Mouse (Mus musculus) lung, postnatal 10 days (tissue): ENCODE measurements at regions not wholly inside any gene's neighbourhood (a gene's known extent, or its start where the extent isn't known, plus 50 kb on each side); places are given as distances from the start of the nearest gene placed in this dataset.

Experiments
- DNase-seq: peaks from one replicate; pipeline ENCODE4 v3.0.0; 2021

DNA sequence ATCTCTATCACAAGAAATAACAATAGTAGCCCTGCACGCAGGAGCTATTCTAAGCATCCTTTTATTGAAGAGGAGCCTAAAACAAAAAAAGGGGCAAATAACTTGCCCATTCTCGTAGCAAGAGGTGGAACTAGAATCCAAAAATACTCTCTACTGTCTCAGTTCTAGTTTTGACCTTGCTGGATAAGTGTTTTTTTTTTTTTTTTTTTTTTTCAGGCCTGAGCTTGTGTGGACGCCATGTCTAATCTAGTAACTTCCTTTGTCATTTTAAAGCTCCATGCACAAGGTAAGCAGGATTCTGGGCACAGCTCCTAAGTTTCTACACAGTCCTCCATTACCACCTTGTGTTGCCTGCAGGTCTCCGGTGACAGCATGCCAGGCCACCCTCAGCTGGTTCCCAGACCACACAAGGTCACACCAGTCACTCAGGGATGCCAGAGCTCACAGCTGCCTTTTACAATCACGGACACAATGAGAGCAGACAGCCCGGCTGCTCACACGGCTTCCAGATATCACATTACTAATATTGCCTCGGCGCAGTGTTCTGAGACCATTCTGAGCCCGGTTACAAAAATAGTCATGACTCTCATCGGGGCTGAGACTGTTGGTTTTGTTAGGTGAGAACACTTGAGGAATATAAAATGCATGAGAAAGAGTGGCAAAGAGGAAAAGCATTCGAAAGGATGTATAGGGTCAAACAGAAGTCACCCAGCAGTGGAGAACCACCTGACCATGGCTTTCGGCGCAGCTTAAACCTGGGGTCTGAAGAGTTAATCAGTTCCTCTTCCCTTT is 124.7 kb upstream of the Tank start:
- peak; percentile 18 for DNase-seq

DNA sequence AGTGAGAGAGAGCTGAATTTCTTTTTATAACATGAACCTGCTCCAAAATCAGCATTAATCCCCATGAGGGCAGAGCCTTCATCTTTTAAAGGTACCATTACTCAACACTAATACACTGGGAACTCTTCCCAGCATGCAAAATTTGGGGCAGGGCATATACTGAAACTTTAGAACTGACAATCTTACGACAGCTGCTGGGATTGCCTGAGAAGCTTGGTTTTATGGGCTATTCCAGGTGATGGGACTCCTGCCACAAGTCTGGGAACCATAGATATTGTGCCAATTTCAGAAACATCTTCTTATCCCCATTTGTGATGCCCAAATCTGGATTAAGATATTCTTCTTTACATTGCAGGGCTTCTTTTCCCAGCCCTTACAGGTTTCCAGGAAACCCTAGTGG is 125.8 kb upstream of the Tank start:
- DNase-seq = no peak

DNA sequence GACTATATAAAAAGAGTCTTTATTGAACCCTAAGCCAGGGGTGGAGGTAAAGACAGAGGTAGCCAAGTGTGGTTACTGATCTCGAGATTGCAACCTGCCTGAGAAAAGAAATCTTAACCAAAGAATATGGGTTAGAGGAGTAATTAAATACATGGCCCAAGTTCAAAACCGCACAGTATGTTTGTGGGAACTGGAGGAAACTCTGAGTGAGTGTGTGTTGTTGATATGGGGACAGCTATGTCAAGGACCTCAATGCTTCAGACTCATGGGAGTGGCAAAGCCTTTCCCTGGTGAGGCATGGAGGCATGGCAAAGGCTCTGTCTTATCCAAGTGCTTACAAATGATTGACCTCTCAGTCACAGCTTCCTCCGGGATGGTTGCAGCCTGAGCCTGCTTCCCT is 127.7 kb upstream of the Tank start:
- no peak for DNase-seq

DNA sequence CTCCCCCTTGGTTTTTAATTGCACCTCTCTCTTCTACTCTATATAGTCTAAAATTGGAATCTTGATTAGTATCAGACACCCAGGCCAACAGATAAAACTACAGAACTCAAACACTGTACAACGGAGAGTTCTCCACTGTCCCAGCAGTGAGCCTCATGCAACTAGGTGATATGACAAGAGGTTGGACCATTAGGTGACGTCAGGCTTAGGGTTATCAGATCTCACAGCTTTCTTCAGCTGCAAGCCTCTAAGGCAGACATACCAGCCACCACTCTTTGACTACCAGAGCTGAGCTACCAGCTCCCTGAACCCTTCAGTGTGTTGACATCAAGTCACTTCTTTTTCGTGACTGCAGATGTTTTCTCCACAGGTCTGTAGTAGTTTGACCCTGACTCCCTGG is 141.8 kb upstream of the Tank start:
- DNase-seq = no peak

DNA sequence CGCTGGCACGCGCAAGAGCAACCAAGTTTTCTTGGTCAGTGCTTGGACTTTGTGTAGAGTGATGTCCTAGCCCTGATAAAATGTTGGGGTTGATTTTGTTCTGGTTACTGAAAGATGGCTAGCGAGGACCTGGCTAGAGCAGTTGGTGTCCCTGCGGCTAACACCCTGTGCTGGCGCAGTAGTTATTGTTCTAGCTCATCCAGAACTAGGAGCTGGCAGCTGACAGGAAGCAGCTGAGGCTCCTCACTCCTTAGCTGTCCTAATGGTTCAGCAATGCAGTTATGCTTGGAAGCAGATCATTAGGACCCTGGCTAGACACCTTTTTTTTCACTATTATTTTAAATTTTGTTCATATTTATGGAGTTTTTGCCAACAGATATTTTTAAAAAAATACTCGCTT is 170.5 kb upstream of the Tank start:
- peak; percentile 18 for DNase-seq

DNA sequence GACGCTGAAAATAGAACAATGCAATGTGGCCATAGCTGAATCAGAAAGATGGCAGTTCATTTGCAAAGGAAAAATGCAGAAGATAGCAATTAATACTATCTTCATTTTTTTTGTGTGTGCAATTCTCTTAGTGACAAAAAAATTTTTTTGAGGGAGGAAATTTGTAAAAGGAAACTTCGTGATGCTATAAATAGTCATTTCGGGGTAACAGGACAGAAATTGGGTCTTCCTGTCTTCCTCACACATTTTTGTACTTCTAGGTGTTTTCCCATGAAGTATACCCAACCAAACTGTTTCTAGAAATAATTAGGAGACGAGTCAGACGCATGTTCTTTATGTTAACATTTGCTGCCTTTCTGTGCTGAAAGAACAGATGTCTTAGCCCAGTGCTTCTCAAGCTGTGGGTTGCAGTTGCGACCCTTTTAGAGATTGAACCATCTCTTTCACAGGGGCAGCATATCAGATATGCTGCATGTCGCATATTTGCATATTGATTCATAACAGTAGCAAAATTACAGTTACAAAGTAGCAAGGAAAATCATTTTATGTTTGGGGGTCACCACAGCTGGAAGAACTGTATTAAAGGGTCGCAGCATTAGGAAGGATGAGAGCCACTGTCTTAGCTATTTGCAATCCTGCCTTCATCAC is 172.2 kb upstream of the Tank start:
- DNase-seq = no peak

DNA sequence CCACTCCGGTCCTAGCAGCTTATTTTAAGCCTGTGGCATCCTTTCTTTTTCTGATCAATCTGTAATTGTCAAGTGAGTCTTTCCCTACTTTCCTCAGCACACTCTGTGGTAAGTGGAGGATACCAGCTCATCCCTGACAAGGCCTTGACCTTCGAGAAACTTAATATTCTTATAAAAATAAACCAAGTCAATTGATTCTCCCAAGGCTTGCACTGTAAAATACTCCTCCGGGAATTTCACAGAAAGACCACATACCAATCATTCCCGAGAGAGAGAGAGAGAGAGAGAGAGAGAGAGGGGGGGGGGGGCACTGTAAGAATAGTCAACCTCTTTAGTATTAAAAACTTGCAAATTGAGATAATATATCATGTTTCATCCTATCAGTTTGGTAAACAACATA is 173.1 kb upstream of the Tank start:
- DNase-seq = no peak

DNA sequence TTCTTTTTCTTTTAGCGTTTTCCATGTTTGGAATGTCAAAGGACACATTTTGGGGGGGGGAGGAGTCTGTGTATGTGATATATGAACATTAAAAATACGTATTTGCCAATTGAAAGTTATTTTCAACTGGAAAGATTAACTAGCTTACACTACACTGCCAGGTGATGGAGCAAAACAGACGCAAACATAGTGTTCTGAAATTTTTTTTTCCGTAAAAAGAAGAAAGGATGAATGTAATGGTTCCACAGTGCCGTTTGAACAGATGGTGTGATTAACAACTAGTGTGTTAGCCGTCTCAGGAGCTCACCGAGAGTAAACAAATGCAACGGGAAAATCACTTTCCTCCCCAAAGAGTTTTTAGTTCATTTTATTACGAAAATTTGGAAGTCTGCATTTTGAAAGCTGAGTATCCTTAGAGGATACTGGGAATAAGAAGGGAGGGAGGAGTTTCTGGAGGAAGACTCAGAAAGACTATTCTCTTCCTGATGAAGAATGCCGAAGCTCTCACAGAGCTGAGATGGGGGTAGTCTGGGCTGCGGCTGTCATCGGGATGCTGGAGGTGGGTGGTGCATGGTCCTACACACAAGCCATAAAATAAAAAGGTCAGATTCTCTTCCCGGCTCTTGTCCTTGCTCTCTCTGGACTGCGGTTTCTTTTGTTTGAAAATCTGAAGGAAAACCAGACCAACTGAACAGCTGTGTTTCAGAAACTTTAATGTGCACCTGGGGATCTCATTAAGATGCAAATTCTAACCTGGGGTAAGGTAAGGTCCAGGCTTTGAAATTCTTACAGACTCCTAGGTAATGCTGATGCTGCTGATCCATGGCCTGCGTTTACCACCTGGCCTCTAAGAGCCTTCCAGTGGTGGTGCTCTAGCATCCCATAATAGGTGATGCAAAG is 175.5 kb upstream of the Tank start:
- no peak for DNase-seq

DNA sequence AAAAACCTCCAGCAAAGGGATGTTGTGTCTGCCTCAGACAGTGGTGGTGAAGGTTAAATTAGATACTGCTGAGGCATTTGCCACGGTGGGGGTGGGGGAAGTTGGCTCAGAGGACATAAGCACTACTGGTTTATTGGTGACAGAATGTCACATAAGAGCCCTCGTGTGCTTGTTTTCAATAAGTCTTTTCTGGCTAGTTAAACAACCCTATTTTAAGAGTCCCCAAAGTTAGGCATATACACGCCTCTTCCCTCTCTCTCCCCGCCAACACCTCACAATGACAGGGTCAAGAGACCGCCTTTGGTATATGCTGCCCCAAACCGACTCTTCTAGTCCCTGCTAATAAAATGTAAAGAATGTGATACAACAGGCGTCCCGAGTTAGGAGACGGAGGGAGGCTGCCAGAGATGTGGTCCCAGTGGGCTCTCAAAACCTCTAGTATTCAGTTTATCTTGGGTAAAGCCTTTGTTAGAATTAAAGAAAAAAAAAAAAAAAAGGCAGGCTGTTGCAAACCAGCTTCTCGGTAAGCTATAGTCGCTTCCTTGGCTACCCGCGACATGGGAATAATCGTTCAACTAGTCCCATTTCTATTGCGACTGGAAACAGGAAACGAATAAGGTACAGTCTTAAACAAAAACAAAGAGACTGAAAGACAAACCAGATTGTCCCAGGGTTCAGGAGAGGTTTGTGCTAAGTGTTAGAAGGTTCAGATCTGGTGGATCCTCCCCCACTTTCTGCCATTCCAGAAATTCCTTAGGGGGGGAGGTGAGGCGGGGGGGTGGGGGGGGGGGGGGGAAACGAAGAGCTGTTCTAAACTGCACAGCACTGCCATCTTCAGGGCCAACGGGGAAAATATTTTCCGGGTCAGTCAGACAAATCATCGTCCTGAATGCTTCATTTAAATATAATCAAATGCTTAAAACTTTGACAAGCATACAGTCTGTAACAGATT is 176.5 kb upstream of the Tank start:
- DNase-seq = peak; percentile 86

DNA sequence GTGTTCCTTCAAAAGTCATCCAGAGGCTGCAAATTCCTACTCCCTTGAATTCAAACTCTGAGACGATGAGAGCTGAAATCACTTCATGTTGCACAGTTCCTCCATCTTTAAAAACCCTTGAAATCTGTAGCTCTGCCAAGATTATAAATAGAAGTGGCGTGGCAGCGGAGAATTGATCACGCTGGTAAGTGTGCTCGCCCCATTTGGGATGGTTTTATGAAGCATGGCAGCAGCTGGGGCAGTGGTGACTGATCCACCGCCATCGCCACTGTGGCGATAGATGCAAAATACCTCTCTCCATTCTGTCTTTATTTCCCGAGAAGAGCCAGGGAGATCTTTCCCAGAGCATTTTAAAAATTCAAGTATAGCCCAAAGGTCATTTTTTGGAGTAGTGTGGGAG is 179.8 kb upstream of the Tank start:
- no peak for DNase-seq

DNA sequence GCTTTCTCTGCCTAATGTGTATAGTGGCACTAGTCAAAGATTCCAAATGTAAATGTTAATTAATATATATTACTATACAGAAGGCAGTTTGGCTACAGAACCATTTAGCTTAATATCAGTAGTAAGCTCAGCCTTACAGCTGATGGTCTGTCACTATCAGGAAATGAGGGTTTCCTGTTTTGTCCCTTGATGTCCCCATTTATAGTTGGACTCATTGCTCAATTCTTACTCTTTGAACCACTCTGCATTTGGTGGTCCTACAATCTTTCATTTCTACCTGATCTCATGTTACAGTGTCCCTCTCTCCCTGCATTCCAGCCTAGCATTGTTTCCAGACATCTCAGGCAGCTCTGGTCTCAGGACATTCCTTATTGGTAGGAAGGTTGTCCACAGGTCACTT is 188.8 kb upstream of the Tank start:
- DNase-seq = no peak

DNA sequence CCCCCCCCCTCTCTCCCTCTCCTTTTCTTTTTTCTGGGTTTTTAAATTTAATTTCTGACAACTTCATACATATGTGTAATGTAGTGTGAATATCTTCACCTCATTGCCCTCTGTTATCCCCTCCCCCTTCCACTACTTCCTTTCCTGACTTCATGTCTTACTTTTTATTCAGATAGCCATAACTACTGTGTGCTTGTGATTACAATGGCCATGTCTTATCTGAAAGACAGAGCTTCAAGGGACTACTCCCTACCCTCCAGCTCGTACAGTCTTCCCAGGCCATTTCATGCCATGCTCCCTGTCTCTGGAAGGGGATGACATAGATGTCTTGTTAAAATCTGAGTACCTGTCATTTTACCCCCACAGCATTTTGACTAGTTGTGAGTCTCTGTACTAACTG is 189.2 kb upstream of the Tank start:
- DNase-seq = no peak

DNA sequence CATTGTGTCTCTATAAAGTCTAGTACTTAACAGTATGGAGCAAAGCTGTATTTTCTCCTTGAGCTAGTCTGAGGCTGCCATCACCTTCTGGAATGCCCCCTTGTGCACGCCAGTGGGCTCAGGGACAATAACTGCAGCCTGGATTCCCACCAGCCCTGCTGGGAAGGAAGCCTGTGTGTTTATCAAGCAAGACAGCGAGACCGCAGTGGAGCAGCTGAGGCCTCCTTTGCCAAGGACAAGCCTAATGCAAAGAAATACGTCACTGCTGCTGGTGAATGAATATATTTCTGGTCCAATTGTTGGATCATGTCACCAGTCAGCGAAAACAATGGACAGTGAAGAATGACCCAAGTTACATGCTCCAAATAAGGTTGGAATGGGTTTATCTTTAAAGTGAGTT is 190.8 kb upstream of the Tank start:
- peak; percentile 52 for DNase-seq

DNA sequence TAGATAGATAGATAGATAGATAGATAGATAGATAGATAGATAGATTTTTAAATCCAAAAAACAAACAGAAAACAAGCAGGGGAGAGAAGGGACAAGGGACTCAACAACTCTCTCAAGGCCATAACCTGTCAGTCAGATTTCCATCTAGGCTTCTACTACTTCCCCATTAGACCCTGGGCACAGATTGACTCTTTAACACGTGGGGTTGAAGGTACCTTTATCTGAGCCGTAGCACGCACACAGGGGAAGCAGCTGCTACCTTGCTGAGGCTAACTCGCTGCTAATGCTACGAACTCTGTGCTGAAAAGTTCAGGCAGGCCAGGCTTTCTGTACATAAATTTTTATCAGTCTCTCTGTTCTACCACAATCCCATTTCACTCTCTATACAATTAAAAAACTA is 191.4 kb upstream of the Tank start:
- DNase-seq = no peak

DNA sequence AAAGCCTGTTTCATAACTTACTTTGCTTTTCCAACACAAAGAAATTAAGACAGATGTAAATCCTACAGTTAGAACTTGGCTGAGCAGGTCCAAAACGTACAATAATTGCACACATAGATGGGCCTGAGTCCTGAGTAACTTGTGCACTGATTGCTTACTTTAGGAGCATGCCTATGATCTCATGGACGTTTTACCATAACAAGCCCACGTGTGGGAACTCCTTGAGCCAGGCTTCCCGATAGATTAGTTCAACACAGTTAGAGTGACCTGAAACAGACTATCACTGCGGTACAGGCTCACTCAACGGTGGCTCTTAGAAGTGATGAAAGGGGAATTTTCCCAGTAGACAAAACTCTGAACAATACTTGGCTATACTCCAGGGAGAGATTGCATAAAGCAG is 193.9 kb upstream of the Tank start:
- DNase-seq = no peak

DNA sequence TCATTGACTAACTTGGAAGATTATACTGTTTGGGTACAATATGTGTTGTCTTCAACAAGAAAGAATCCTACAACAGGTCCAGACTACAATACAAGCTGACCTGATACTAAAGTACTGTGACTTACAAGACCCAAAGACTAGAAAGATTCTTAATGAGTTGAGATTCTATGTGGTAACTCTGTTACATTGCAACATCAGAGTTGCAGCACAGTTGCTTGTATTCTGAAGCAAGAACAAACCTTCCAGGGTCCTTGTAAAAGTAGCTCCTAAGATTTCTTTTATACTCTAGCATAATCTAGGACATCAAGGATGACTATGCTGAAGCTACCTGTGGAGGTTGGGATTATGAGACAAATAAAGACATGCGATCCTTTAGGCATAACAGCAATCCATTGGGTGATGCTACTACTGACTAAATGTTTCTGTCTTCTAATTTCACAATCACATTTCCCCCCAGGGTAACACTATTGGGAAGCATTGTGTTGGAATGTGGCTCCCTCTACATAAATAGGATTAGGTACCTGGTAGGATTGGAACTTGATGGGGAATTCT is 194.6 kb upstream of the Tank start:
- no peak for DNase-seq

DNA sequence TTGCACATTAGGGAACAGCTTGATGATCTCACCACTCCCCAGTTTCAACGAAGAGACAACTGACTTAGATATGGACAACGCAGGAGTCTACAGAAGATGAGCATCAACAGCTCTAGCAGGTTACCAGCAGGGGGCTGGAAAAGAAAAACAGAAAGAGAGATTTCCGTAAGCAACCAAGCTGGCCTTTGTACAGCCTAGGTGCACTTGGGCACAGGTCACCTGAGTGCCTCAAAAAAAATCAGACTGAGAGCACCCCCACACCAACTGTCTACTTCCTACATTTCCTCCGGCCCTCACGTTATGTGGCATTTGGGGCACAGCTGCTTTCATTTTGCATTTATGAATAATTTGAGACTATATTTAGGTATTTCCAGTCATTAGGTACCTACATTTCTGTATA is 199.3 kb upstream of the Tank start:
- no peak for DNase-seq

DNA sequence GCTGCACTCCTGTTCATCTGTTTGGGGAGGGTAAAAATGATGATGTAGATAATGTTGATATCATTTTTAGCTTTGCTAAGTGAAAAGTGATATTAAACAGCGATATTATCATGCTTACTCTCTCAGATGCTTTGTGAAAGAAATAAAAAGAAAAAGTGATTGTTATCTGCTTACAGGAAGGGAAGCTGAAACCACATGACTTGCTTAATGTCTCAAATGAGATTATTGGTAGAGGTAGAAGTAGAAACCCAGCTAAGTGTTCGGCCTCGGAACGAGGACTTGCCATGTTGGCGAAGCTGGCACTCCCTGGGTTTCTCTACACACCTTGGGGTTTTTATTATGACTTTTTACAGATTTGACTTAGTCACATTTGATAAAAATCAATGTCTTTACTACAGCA is 200.1 kb upstream of the Tank start:
- DNase-seq = no peak

DNA sequence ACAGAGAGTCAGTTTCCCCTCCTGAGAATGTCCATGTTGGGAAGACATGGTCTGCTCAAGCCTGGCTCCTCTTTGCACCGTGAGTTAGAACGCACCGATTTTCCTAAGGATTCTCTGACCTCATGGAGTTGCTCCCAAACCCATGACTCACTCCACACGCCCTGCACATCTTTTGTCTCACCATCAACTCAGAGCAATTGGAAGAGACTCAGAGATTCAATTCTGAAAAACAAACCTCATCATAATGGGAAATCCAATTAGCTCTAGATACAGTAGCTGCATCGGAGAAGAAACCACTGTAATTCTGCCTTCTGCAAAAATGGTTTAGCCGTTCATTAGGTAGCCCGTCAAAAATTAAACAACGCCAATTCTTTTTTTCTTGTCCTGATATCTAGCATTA is 200.6 kb upstream of the Tank start:
- no peak for DNase-seq

DNA sequence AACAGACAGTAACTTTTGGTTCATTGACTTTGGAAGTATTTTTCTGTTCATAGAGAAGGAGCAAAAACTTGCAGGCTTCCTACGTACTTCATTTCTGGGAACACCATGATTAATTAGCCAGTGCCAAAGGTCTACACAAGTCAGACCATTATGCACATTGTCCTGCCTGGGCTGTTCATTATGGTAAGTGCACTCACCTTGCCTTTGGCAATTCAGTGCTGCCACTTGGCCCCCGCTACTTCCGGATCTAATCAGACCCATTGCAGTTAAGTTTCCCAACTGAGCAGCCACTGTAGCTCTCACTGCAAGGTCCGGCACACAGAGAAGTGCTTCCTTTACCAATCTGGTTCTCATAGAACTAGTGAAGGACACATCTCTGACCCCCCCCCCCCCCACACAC is 215.8 kb upstream of the Tank start:
- DNase-seq = no peak

DNA sequence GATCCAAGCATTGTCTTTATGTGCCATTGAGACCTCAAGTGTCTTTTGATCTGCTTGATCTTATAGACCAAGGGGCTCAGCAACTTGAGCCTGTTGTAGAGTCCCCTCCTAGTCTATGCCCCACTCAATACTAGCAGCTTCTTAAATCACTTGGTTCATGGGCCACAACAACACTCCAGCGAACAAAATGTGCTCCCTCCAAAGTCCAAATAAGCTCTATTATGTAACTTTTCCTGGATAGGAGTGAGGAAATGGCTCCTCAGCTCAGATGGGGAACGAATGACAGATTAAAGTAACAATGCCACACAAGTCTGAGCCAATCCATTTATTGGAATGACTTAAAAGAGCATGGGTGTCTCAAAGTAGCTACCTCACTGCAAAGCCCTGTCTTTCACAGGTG is 217.0 kb upstream of the Tank start:
- no peak for DNase-seq

DNA sequence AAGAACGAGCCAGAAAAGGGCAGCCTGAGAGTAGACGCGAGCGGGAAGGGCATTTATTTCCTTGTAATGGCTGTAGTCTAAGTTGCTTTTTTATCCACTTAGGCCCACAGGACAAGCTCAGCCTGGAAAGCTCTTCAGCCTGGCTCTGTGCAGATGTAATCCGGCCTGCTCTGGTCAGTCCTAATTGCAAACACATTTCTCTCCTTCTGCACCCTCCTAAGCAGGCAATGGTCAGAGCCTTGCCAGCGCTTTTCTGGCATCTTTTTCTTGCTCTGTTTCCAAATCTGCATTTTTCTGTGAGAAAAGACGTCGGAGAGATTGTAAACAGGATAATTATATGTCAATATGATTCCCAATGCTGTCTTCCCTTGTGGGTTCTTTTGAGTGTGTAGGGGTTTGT is 224.3 kb upstream of the Tank start:
- peak; percentile 26 for DNase-seq
